10 mouse cellular contexts compared by ENCODE assay signal in the genomic region with DNA sequence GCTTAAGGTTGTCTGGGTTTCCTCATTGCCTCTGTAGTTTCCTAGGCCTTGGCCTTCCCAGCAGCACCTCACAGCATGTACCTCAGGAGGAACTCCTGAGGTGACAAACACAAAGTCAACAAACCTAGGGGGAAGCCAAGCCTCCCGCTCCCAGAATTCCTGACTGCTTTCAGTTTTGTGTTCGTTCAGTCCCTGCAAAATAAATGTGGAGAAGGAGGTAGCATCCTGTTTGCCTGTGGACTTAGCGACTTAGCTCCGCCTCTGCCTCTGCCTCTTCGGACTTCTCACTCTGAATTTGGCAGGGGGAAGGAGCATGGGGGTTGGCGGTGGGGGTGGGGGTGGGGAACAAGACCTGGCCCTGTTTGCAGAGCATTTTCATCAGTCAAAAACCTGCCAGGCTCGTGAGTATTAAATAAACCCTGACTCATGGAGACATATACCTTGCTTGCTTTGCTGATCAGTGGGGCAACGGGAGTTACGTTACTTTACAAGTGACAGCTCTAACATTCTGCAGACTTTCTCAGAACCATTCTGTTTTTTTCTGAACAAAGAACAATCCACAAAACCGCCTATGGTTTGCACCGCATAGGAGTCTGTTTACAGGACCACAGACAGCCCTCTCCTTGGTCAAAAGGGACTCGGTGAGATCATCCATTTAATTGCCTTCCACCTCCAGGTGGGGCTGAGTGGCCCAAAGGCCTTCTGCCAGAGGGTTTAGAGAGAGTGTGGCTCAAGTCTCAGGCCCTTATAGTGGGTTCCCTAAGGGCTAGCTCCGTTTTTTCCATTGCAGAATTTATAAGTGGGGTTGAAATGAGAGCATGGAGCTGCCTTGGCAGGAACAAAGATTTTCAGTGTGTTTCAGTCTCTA. TPM values are rescaled to one million over a fixed set of nuclear protein-coding genes. Genes with fewer than 3 reads are reported as not detected.
DNase-seq lines count a peak whose midpoint lies in the region; ATAC-seq lines count a peak whose summit lies in the region.
"Had no signal": no experiment of that assay in that cellular context is flagged by ENCODE, and none has a peak within 500 bp of the region (broad histone marks: within the 10 kb centered on the region; RNA-seq: fewer than 3 reads in every experiment).

No protein-coding gene starts in this region.

- H3K9me3 ChIP-seq in heart, embryonic 16.5 days (replicated peaks; ENCODE audit: control insufficient read depth, low read length) = no peaks in the 10 kb centered on the region
- no peaks in the 10 kb centered on the region for H3K9me3 ChIP-seq in embryonic facial prominence, embryonic 10.5 days
- no peaks in the 10 kb centered on the region for H3K9me3 ChIP-seq in intestine, embryonic 14.5 days (ENCODE audit: control insufficient read depth, low read length)
- no peaks in the 10 kb centered on the region for H3K9me3 ChIP-seq in lung, embryonic 15.5 days
- H3K9me3 ChIP-seq: megakaryocyte, embryonic 14.5 days had no signal

- peaks cover 16% of the 10 kb centered on the region for H3K4me1 ChIP-seq in heart, embryonic 16.5 days (ENCODE audit: control insufficient read depth, insufficient read depth, low read length)
- H3K4me1 ChIP-seq in embryonic facial prominence, embryonic 10.5 days = peaks cover 45% of the 10 kb centered on the region
- peaks cover 17% of the 10 kb centered on the region for H3K4me1 ChIP-seq in intestine, embryonic 14.5 days (replicated peaks; ENCODE audit: control insufficient read depth, insufficient read depth, low read length)
- H3K4me1 ChIP-seq in lung, embryonic 15.5 days = peaks cover 12% of the 10 kb centered on the region

- 0 out of 2 replicates have a peak overlapping the region, but pooled peaks have one; percentile 43 for H3K9ac ChIP-seq in heart, embryonic 16.5 days (ENCODE audit: low read length)
- H3K9ac ChIP-seq in intestine, embryonic 14.5 days (ENCODE audit: low read length) = no peak overlapping the region
- H3K9ac ChIP-seq in lung, embryonic 15.5 days = no peak overlapping the region

- H3K27ac ChIP-seq in heart, embryonic 16.5 days (ENCODE audit: low read length) = peak overlapping the region; percentile 18; the same call in 1 of the 2 replicates
- peak overlapping the region; percentile 80 for H3K27ac ChIP-seq in embryonic facial prominence, embryonic 10.5 days (replicated peaks)
- peak overlapping the region; percentile 86 for H3K27ac ChIP-seq in intestine, embryonic 14.5 days (ENCODE audit: low read depth)
- H3K27ac ChIP-seq in lung, embryonic 15.5 days = peak overlapping the region; percentile 70

- ATAC-seq in heart, embryonic 16.5 days (replicated peaks; ENCODE audit: extremely low read depth, insufficient read depth, low FRiP score) = no peak
- ATAC-seq in intestine, embryonic 14.5 days (replicated peaks; ENCODE audit: low FRiP score, low TSS enrichment, low read depth) = peak; percentile 59; the same call in 1 of the 2 replicates
- peak; percentile 59; the same call in 1 of the 2 replicates for ATAC-seq in lung, embryonic 15.5 days (ENCODE audit: borderline replicate concordance, extremely low read depth, low FRiP score, low TSS enrichment)
- ATAC-seq in monocyte, adult 5-6 weeks (replicated peaks; ENCODE audit: insufficient number of reproducible peaks, low FRiP score, low TSS enrichment, poor library complexity, severe bottlenecking) = no peak

- H3K27me3 ChIP-seq in heart, embryonic 16.5 days (ENCODE audit: control insufficient read depth, insufficient read depth, low read length) = no peaks in the 10 kb centered on the region; the same call in 1 of the 2 replicates
- H3K27me3 ChIP-seq in embryonic facial prominence, embryonic 10.5 days (replicated peaks; ENCODE audit: low read depth, poor library complexity, severe bottlenecking) = peaks cover 45% of the 10 kb centered on the region
- no peaks in the 10 kb centered on the region for H3K27me3 ChIP-seq in intestine, embryonic 14.5 days (replicated peaks; ENCODE audit: control insufficient read depth, insufficient read depth, low read length)
- peaks cover 10% of the 10 kb centered on the region; the same call in 1 of the 2 replicates for H3K27me3 ChIP-seq in lung, embryonic 15.5 days

- no peak for DNase-seq in heart, adult 9 months (ENCODE audit: low spot score in 2 of 2)
- DNase-seq in embryonic facial prominence, embryonic 10.5 days (ENCODE audit: low spot score) = peak; percentile 47
- no peak for DNase-seq in intestine, embryonic 14.5 days (ENCODE audit: low spot score)
- DNase-seq in cerebellum, adult 11 months = no peak
- DNase-seq in frontal cortex, postnatal 14 days (ENCODE audit: low spot score in 2 of 2) = no peak
- DNase-seq: adrenal gland, adult 8-10 months had no signal

- WGBS in heart, embryonic 16.5 days = 13% methylated on average over 13 of the region's 13 CpGs
- WGBS in embryonic facial prominence, embryonic 10.5 days = 15% methylated on average over 13 of the region's 13 CpGs
- 8% methylated on average over 13 of the region's 13 CpGs for WGBS in intestine, embryonic 14.5 days
- 8% methylated on average over 13 of the region's 13 CpGs for WGBS in lung, embryonic 15.5 days

- peak overlapping the region; percentile 50 for H3K4me2 ChIP-seq in heart, embryonic 16.5 days (ENCODE audit: low read depth, low read length)
- peak overlapping the region; percentile 32 for H3K4me2 ChIP-seq in intestine, embryonic 14.5 days (ENCODE audit: low read length)
- H3K4me2 ChIP-seq in lung, embryonic 15.5 days = peak overlapping the region; percentile 41

- H3K4me3 ChIP-seq in heart, embryonic 16.5 days (ENCODE audit: low read length) = peak overlapping the region; percentile 6; the same call in 1 of the 2 replicates
- H3K4me3 ChIP-seq in embryonic facial prominence, embryonic 10.5 days = no peak overlapping the region
- H3K4me3 ChIP-seq in intestine, embryonic 14.5 days (ENCODE audit: low read depth, low read length) = no peak overlapping the region
- H3K4me3 ChIP-seq in lung, embryonic 15.5 days = no peak overlapping the region
- H3K4me3 ChIP-seq: megakaryocyte, embryonic 14.5 days had no signal

- H3K36me3 ChIP-seq in heart, embryonic 16.5 days (ENCODE audit: control insufficient read depth, insufficient read depth) = no peaks in the 10 kb centered on the region
- no peaks in the 10 kb centered on the region for H3K36me3 ChIP-seq in embryonic facial prominence, embryonic 10.5 days (replicated peaks)
- no peaks in the 10 kb centered on the region for H3K36me3 ChIP-seq in intestine, embryonic 14.5 days (ENCODE audit: control insufficient read depth, insufficient read depth, low read length)
- no peaks in the 10 kb centered on the region for H3K36me3 ChIP-seq in lung, embryonic 15.5 days

RNA-seq across cellular contexts. Expression of a gene that starts 15.7 kb away (rescaled TPM):
- polyA plus RNA-seq in heart, embryonic 16.5 days (2015; fragmentation: Nextera tagmentation; extraction: Ambion mirVana) = 5.0 and 5.8 TPM in 2 replicates
- 9.1 and 9.9 TPM in 2 replicates for polyA plus RNA-seq in embryonic facial prominence, embryonic 10.5 days (2016; fragmentation: Nextera tagmentation; extraction: Ambion mirVana)
- polyA plus RNA-seq in intestine, embryonic 14.5 days (2014; fragmentation: Nextera tagmentation; extraction: Ambion mirVana) = 9.3 and 11.5 TPM in 2 replicates
- 3.9 and 4.7 TPM in 2 replicates for polyA plus RNA-seq in lung, embryonic 15.5 days (2015; fragmentation: Nextera tagmentation; extraction: Ambion mirVana)
- total RNA-seq in monocyte, adult 5-6 weeks (2017) = 0.19 to 0.68 TPM in 2 of 3 replicates, not detected in the other

Comparison
In these comparisons a context has a peak if more than half of its experiments do, and no peak if none do; other contexts are left out.
1. ATAC-seq: peak in intestine, embryonic 14.5 days (single experiment) and lung, embryonic 15.5 days (single experiment); none in heart, embryonic 16.5 days (single experiment) and monocyte, adult 5-6 weeks (single experiment).
2. H3K27ac ChIP-seq: peak in every context shown above with its lines; median percentile 86 in intestine, embryonic 14.5 days; 80 in embryonic facial prominence, embryonic 10.5 days; 70 in lung, embryonic 15.5 days; 18 in heart, embryonic 16.5 days.
3. Peak in every context shown above with its lines, with median percentiles within 50 percentile points of each other: H3K4me2 ChIP-seq.